ENCODE assay signal across 8 mouse cellular contexts in the genomic region with DNA sequence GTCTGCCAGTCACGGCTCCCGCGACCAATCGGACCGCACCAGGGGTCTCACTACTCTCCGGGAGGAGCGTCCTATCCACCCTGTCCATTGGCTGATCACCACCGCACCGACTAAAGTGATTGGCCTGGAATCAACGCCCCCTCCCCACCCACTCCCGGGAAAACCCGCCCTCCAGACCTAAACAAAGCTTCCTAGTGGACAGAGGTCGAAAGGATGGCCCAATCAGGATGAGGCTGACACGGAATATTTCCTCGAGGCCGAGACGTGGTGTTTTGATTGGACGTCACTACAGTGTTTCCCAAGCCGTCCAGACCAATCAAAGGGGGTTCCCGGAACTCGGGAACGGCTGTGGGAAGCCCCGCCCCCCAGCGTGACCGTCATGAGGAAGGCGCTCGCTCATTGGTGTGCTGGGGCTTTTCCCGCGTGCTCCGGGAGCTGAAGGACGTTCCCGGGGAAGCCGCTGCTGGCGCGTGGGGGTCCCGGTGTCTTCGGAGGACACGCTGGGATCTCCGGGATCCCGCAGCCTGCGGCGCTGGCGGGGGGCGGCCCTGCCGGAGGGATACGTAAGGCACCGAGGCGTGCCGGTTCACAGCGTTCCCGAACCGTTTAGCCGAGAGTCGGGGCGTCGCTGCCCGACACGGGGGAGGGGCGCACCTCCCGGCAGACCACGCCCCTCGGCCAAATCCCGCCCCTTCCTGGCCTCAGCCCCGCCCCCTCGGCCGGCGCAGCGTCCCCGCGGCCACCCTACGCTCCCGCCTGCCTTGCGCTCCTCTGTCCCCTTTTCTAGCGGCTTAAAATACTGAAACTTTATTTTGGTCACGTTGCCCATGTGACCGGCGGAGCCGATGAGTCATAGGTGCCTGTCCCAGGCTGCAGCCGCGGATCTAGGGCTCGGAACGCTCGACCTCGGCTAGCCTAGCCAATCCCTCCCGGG. TPM values are rescaled to one million over a fixed set of nuclear protein-coding genes. Genes with fewer than 3 reads are reported as not detected.
DNase-seq lines count a peak whose midpoint lies in the region; ATAC-seq and TF ChIP-seq lines count a peak whose summit lies in the region.

A gene (minus strand): TSS at position 71 of the 934 bp plus-strand sequence.

- TF ChIP-seq EP300 in MEL (IDR thresholded peaks at IDR 0.05; ENCODE audit: low read depth in 1 of 2, low read length in 2 of 2): no peak

- no peak for TF ChIP-seq RAD21 in MEL (IDR thresholded peaks at IDR 0.05; ENCODE audit: low read depth, low read length)

- no peaks in the 10 kb centered on the region for H3K9me3 ChIP-seq in MEL (replicated peaks; ENCODE audit: insufficient read depth, low read length)
- H3K9me3 ChIP-seq in forebrain, postnatal 0 days (ENCODE audit: low read length): no peaks in the 10 kb centered on the region
- H3K9me3 ChIP-seq in lung, embryonic 15.5 days: no peaks in the 10 kb centered on the region

- TF ChIP-seq POLR2A in MEL (IDR thresholded peaks at IDR 0.05; ENCODE audit: control insufficient read depth in 1 of 2, insufficient read depth in 1 of 2, low read depth in 1 of 2, low read length in 2 of 2, poor library complexity in 1 of 2): peak; percentile 54 to 71; a peak in 3 of 4 replicates
- peak; percentile 81; the same call in 1 of the 2 replicates for TF ChIP-seq POLR2A in cerebellum, adult 2 months (IDR thresholded peaks at IDR 0.05; ENCODE audit: borderline replicate concordance, insufficient read depth, low read length)

- TF ChIP-seq CTCF in MEL (IDR thresholded peaks at IDR 0.05 in 2 of 3, conservative IDR thresholded peaks at IDR 0.05 in 1 of 3; ENCODE audit: control insufficient read depth in 1 of 3, insufficient read depth in 1 of 3, low read depth in 2 of 3, low read length in 3 of 3, poor library complexity in 1 of 3, severe bottlenecking in 1 of 3): 0 out of 6 replicates have a peak, but pooled peaks of 1 of the 3 experiments have one; percentile 1
- no peak for TF ChIP-seq CTCF in cerebellum, adult 2 months (IDR thresholded peaks at IDR 0.05; ENCODE audit: borderline replicate concordance, insufficient read depth, low read depth, low read length)
- TF ChIP-seq CTCF in forebrain, postnatal 0 days (IDR thresholded peaks at IDR 0.05; ENCODE audit: low read depth): no peak

- peak; percentile 96 for ATAC-seq in forebrain, postnatal 0 days
- ATAC-seq in lung, embryonic 15.5 days (ENCODE audit: borderline replicate concordance, extremely low read depth, low FRiP score, low TSS enrichment): peak; percentile 97

- peaks cover 0 to 31% of the 10 kb centered on the region in 2 experiments; a peak in 2 of 4 replicates for H3K36me3 ChIP-seq in MEL (ENCODE audit: control insufficient read depth in 1 of 2, insufficient read depth in 2 of 2, low read length in 2 of 2)
- no peaks in the 10 kb centered on the region for H3K36me3 ChIP-seq in forebrain, postnatal 0 days (ENCODE audit: insufficient read depth)
- H3K36me3 ChIP-seq in lung, embryonic 15.5 days: no peaks in the 10 kb centered on the region

- WGBS in cerebellum, adult 2 months: under 1% methylated on average over 81 of the region's 85 CpGs
- WGBS in forebrain, postnatal 0 days: 1% methylated on average over 84 of the region's 85 CpGs
- WGBS in lung, embryonic 15.5 days: under 1% methylated on average over 85 of the region's 85 CpGs

- peak within 1 kb of the TSS; percentile 86 to 93 for H3K4me3 ChIP-seq in MEL (ENCODE audit: control insufficient read depth in 1 of 2, insufficient read depth in 1 of 2, low read depth in 2 of 2, low read length in 2 of 2)
- H3K4me3 ChIP-seq in cerebellum, adult 2 months (replicated peaks; ENCODE audit: insufficient read depth, low read depth, low read length): peak within 1 kb of the TSS; percentile 81
- H3K4me3 ChIP-seq in forebrain, postnatal 0 days (ENCODE audit: low read depth, low read length): peak within 1 kb of the TSS; percentile 88
- H3K4me3 ChIP-seq in lung, embryonic 15.5 days: peak within 1 kb of the TSS; percentile 84

- peak within 1 kb of the TSS; percentile 97 for H3K4me2 ChIP-seq in forebrain, postnatal 0 days (ENCODE audit: low read depth)
- peak within 1 kb of the TSS; percentile 95 for H3K4me2 ChIP-seq in lung, embryonic 15.5 days

- peaks cover 9 to 21% of the 10 kb centered on the region in 2 experiments for H3K4me1 ChIP-seq in MEL (ENCODE audit: control insufficient read depth in 1 of 2, insufficient read depth in 2 of 2, low read length in 2 of 2)
- H3K4me1 ChIP-seq in cerebellum, adult 2 months (ENCODE audit: control insufficient read depth, insufficient read depth, low read length): 0 out of 2 replicates have a peak, but pooled peaks cover 2% of the 10 kb centered on the region
- no peaks in the 10 kb centered on the region for H3K4me1 ChIP-seq in forebrain, postnatal 0 days (ENCODE audit: insufficient read depth)
- H3K4me1 ChIP-seq in lung, embryonic 15.5 days: peaks cover 26% of the 10 kb centered on the region

- no peaks in the 10 kb centered on the region for H3K27me3 ChIP-seq in MEL (ENCODE audit: control insufficient read depth in 1 of 2, insufficient read depth in 2 of 2, low read length in 2 of 2)
- H3K27me3 ChIP-seq in cerebellum, adult 2 months (ENCODE audit: control insufficient read depth, insufficient read depth, low read length): no peaks in the 10 kb centered on the region
- H3K27me3 ChIP-seq in forebrain, postnatal 0 days (ENCODE audit: insufficient read depth, low read length): no peaks in the 10 kb centered on the region
- H3K27me3 ChIP-seq in lung, embryonic 15.5 days: no peaks in the 10 kb centered on the region

- peak; percentile 100 for DNase-seq in MEL (ENCODE audit: low read depth, low spot score)
- peak; percentile 100 for DNase-seq in cerebellum, adult 2 months
- DNase-seq in forebrain, postnatal 0 days: peak; percentile 99
- DNase-seq in heart, postnatal 4 days: peak; percentile 100
- DNase-seq in layer of hippocampus, adult 8-10 months (ENCODE audit: low spot score in 2 of 2): peak; percentile 99 to 100
- peak; percentile 99 for DNase-seq in ovary, adult 18-20 months (ENCODE audit: low spot score)
- DNase-seq in thymus, postnatal 0 days (ENCODE audit: low spot score): peak; percentile 100

- peaks cover 36% of the 10 kb centered on the region for H3K79me2 ChIP-seq in MEL (ENCODE audit: control insufficient read depth, insufficient read depth, low read length, poor library complexity)

- peak within 1 kb of the TSS; percentile 92 for H3K9ac ChIP-seq in MEL (ENCODE audit: control insufficient read depth, low read depth, low read length, poor library complexity, severe bottlenecking)
- peak within 1 kb of the TSS; percentile 70 for H3K9ac ChIP-seq in forebrain, postnatal 0 days
- peak within 1 kb of the TSS; percentile 76 for H3K9ac ChIP-seq in lung, embryonic 15.5 days

- peak within 1 kb of the TSS; percentile 95 for H3K27ac ChIP-seq in MEL (ENCODE audit: control insufficient read depth, low read depth, low read length)
- H3K27ac ChIP-seq in cerebellum, adult 2 months (ENCODE audit: insufficient read depth, low read length): peak within 1 kb of the TSS; percentile 98
- peak within 1 kb of the TSS; percentile 89 for H3K27ac ChIP-seq in forebrain, postnatal 0 days (ENCODE audit: low read depth, low read length)
- peak within 1 kb of the TSS; percentile 96 for H3K27ac ChIP-seq in lung, embryonic 15.5 days

TF ChIP-seq in MEL, 35 proteins besides CTCF, POLR2A, EP300 and RAD21 (continues in another document):
- TF ChIP-seq SIN3A (IDR thresholded peaks at IDR 0.05; ENCODE audit: low read length) (peak; percentile 82), ZC3H11A (IDR thresholded peaks at IDR 0.05; ENCODE audit: low read depth, low read length) (no peak), MAX (IDR thresholded peaks at IDR 0.05; ENCODE audit: low read length) (peak; percentile 93), UBTF (IDR thresholded peaks at IDR 0.05; ENCODE audit: borderline replicate concordance, insufficient read depth, low read depth, low read length) (no peak), GATA1 (IDR thresholded peaks at IDR 0.05; ENCODE audit: low read depth, low read length) (no peak), POLR2AphosphoS5 (IDR thresholded peaks at IDR 0.05; ENCODE audit: borderline replicate concordance, low read depth, low read length) (no peak), ZKSCAN1 (IDR thresholded peaks at IDR 0.05; ENCODE audit: low read depth, low read length) (no peak), NELFE (IDR thresholded peaks at IDR 0.05; ENCODE audit: low read depth, low read length) (peak; percentile 64), MYB (IDR thresholded peaks at IDR 0.05; ENCODE audit: low read depth, low read length) (no peak), E2F4 (IDR thresholded peaks at IDR 0.05; ENCODE audit: borderline replicate concordance, low read depth, low read length) (peak; percentile 76; the same call in 1 of the 2 replicates), ETS1 (IDR thresholded peaks at IDR 0.05; ENCODE audit: low read depth, low read length) (peak; percentile 31; the same call in 1 of the 2 replicates), JUND (IDR thresholded peaks at IDR 0.05; ENCODE audit: low read depth, low read length) (no peak), TCF12 (IDR thresholded peaks at IDR 0.05; ENCODE audit: low read depth, low read length) (0 out of 2 replicates have a peak, but pooled peaks have one; percentile 35), USF1 (IDR thresholded peaks at IDR 0.05; ENCODE audit: low read depth, low read length) (peak; percentile 92), ZMIZ1 (IDR thresholded peaks at IDR 0.05; ENCODE audit: low read depth, low read length) (0 out of 2 replicates have a peak, but pooled peaks have one; percentile 30), BHLHE40 (IDR thresholded peaks at IDR 0.05; ENCODE audit: borderline replicate concordance, low read depth, low read length) (peak; percentile 32; the same call in 1 of the 2 replicates), TBP (IDR thresholded peaks at IDR 0.05; ENCODE audit: low read depth, low read length) (peak; percentile 31; the same call in 1 of the 2 replicates), ELF1 (IDR thresholded peaks at IDR 0.05; ENCODE audit: low read depth, low read length) (peak; percentile 84), POLR2AphosphoS2 (IDR thresholded peaks at IDR 0.05; ENCODE audit: low read length) (peak; percentile 73; the same call in 1 of the 2 replicates)

RNA-seq across cellular contexts. Expression of the gene that starts here (rescaled TPM):
- 23.5 and 28.2 TPM in 2 replicates for total RNA-seq in MEL (2012; rRNA removed)
- polyA plus RNA-seq in MEL (2012; ENCODE audit: insufficient read depth in 1 of 2, insufficient read length in 2 of 2, low read depth in 1 of 2, low replicate concordance in 2 of 2, missing spikeins in 1 of 2): 10 to 100 TPM in 1 of 2 experiments, not detected in 1; 87.5 TPM
- 155 and 168 TPM in 2 replicates for polyA plus RNA-seq in cerebellum, adult 2 months (2012; rRNA removed)
- 87.4 and 89.6 TPM in 2 replicates for total RNA-seq in forebrain, postnatal 0 days (2014; rRNA removed)
- polyA plus RNA-seq in forebrain, postnatal 0 days (2015; fragmentation: Nextera tagmentation; extraction: Ambion mirVana): 109 and 131 TPM in 2 replicates
- total RNA-seq in heart, postnatal 4 days (2021): 100 to 1,000 TPM; 152 to 172 TPM
- 100 to 1,000 TPM; 236 to 299 (median 267) TPM for total RNA-seq in layer of hippocampus, adult 8-10 months (2022)
- 78.7 and 86.7 TPM in 2 replicates for polyA plus RNA-seq in lung, embryonic 15.5 days (2015; fragmentation: Nextera tagmentation; extraction: Ambion mirVana)
- 104 and 122 TPM in 2 replicates for polyA plus RNA-seq in thymus, postnatal 0 days (2015; fragmentation: Nextera tagmentation; extraction: Ambion mirVana)

Comparison
In these comparisons a context has a peak if more than half of its experiments do, and no peak if none do; other contexts are left out.
1. Peak in every context shown above with its lines: DNase-seq, ATAC-seq, H3K4me3 ChIP-seq and H3K27ac ChIP-seq.